Mouse (Mus musculus) cerebellum, adult 11 months (tissue): ENCODE results near the gene Sytl1.

Source experiments
- DNase-seq: peaks from one replicate; pipeline ENCODE4 v3.0.0; 2022

Gene Sytl1

DNA sequence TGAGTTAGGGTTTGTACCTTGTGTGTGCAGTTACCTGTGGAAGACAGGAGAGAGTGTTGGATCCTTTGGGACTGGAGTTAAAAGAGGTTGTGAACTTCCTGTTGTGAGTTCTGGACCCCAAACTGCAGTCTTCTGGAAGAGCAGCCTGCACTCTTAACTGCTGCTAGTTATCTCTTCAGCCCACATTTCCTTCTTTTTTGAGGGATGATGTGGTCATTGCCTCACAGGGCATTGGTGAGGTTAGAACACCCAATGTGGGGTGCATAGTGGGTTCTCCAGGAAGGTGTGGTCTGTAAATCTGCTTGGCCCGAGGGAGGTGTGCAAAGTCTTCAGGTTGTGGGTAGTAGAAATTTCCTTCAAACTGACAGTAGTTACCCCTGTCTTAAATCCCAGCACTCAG is 18.6 kb downstream of the Sytl1 start:
- no peak for DNase-seq

- DNase-seq, result no peak
Measured at GRCm38 (mm10) chr4:133243538-133243937, 19.4 kb downstream of the Sytl1 start.

DNA sequence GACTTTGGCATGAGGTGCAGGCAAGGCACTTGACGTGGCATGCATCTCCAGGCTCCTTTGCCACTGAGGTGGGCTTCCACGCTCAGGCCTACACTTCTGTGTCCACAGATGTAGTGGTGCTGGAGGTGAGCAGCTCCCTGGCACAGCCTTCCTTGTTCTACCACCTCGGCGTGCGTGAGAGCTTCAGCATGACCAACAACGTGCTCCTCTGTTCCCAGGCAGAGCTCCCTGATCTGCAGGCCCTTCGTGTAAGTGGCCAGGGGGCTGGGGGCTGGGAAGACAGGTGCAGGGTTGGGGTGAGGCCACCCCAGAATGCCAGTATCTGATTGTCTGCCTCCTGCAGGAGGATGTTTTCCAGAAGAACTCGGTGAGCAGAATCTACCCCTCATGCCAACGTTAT is 20.2 kb downstream of the Sytl1 start:
- DNase-seq, result no peak

DNA sequence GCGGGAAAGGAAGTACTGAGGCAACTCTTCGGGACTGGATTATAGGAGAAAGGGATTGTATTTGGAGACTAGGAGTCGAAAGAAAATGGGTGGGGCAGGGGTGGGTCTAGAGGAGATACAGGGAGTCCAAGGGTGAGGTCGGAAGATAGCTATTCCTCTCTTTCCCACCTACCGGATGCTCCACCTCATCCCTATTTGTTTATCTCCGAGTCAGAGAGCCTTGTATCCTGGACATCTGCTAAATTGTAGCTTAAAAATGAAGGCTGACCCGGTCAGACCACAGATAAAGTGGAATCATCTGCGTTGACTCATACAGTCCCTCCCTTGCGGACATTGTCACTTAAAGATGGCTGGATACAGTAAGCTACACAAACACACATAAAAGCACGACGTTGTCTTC is 21.0 kb downstream of the Sytl1 start:
- DNase-seq, result no peak

- peak; percentile 80 for DNase-seq
Measured at GRCm38 (mm10) chr4:133240934-133241908, 21.7 kb downstream of the Sytl1 start.

DNA sequence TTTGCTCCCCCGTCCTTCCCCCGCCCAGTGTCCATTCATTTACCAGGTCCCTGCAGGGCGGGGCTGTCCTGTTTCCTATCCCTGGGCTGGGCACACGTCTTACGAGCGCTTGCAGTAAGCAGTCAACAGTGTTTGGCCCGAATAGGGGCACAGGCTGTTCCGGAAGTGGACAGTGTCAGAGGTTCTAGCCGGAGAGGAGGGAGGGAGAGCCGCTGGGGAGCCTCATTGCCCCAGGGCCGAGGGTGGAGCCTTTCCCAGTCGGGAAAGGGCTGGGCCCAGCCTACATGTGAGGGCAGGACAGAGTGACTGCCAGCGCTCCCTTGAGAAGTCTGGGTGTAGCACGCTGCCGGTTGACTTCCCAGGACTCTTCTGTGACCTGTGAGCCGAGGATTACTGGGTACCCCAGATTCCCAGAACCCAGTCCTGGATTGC is 22.4 kb downstream of the Sytl1 start, which contains the start of gene Map3k6:
Gene Map3k6, plus strand, starts transcription at position 329 of the 432 bp plus-strand sequence.
- no peak for DNase-seq

- DNase-seq, result no peak
Measured at GRCm38 (mm10) chr4:133237911-133238310, 25.0 kb downstream of the Sytl1 start.

GRCm38 (mm10) chr4:133235415-133235814 is 27.5 kb downstream of the Sytl1 start:
- DNase-seq, result no peak

- no peak for DNase-seq
Measured at GRCm38 (mm10) chr4:133234771-133235170, 28.1 kb downstream of the Sytl1 start.

GRCm38 (mm10) chr4:133233285-133233976 is 29.5 kb downstream of the Sytl1 start:
- DNase-seq, result no peak

GRCm38 (mm10) chr4:133229582-133229981 is 33.3 kb downstream of the Sytl1 start:
- DNase-seq, result no peak

GRCm38 (mm10) chr4:133227636-133228035 is 35.3 kb downstream of the Sytl1 start:
- no peak for DNase-seq

GRCm38 (mm10) chr4:133226073-133226472 is 36.8 kb downstream of the Sytl1 start:
- no peak for DNase-seq

GRCm38 (mm10) chr4:133223875-133224274 is 39.0 kb downstream of the Sytl1 start:
- DNase-seq, result no peak

DNA sequence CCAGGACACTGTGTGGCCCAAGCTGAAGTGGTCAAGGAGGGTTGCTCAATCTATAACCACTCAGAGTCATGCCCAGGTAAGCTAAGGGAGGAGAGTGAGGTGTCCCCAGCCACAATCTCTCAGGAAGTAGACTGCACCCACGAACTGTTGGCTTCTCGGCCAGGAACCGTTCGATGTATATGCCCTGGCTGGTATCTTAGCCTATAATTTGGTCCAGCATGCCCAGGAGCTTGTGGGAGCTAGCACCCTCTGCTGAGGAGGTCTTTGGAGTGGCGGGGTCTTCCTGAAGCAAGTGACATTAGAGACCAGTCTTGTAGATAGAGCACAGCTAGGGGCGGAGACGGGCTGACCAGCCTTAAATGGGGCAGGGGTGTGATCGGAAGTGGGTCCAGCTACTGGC is 41.2 kb downstream of the Sytl1 start:
- DNase-seq, result no peak

DNA sequence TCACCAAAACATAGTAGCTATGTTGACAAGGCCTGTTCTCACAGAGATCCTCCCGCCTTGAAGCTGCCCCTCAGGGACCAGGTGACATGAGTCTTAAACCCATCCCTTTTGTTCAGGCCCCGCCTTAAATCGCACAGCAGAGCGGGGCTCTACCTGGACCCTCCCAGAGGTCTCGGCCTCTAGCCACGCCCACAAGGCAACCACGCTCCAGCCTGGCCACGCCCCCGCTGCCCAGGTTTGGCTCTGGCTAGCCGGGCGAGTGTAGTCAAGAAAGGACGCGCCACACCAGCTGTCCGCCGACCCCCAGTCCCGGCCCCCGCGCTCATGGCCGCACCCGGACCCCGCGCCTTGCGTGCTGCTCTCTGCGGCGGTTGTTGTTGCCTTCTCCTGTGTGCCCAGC is 42.3 kb downstream of the Sytl1 start:
- no peak for DNase-seq

- DNase-seq, result no peak
Measured at GRCm38 (mm10) chr4:133218745-133219144, 44.2 kb downstream of the Sytl1 start.

GRCm38 (mm10) chr4:133217641-133218040 is 45.3 kb downstream of the Sytl1 start:
- DNase-seq, result peak; percentile 56

DNA sequence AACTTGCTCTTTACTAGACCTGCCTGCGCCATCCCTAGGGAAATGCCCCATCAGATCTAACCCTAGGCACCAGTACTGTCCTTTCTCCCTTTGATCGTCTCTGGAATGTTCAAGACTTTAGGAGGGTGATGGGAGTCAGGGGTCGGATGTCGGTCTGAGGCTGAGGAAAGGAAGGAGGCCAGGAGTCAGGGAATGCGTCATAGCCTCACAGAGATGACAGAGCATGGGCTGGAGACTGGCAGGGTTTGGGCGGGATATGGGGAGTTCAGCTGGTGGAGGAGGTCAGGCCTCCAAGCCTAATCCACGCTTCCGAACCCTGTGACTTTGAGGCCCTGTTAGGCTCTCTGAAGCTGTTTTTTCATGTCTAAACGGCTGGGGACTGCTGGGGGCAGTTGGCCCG is 49.3 kb downstream of the Sytl1 start:
- DNase-seq, result no peak

GRCm38 (mm10) chr4:133213268-133213590 is 49.7 kb downstream of the Sytl1 start:
- DNase-seq, result no peak

- DNase-seq, result peak; percentile 83
Measured at GRCm38 (mm10) chr4:133212562-133213267, 50.2 kb downstream of the Sytl1 start.

DNA sequence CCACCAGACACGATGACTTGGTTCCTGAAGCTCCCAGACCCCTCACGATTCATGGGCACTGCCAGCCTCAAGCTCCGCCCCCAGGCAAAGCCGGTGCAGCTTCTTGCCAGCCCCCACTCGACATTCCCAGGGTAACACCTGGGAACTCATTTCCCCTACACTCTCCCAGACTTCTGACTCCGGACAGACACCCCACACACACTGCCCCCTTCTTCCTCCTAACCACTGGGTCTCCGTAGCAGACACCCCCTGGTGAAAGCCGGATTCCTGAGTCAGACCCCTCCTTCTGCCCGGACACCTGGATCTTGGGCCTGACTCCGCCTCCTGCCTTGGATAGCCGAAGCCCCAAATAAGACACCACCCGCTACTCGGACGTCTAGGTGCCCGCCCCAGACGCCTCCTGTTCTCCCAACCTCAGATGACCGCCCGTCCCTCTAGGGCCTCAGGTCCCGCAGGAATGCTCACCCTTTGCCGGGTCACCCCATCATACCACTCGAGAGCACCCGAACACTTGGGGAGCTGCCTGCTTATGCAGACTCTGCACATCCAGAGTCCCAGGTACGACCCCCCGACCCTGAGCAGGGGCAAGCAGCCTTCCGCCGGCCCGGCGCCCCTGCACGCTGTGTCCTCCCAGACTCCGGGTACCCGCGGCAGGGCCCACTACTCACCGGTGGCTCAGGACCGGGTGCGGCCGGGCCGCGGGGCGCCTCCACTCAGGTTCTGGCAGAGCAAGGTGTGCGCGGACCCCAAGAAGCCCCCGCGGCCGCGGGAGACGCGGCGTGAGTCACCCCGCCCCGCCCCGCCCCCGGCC is 51.0 kb downstream of the Sytl1 start, which contains the start of the genes Cd164l2 and Gpr3:
Gene Cd164l2, plus strand, starts transcription at position 381 of the 811 bp plus-strand sequence.
Gene Gpr3, minus strand, starts transcription at position 786 of the 811 bp plus-strand sequence.
- DNase-seq, result no peak
